Mouse (Mus musculus) liver (tissue): ENCODE data around the gene Cwc25.
"Not testable (repeated sequence)": the region's sequence is repeated elsewhere in the genome, so short reads cannot be mapped to it uniquely, and the experiment has no call there.

Experiments
- DNase-seq: peaks from one replicate; pipeline ENCODE4 v3.0.0-alpha.2; 2020; ENCODE audit warnings: mixed read lengths

Cwc25 gene

GRCm38 (mm10) chr11:97771410-97771809, 5.1 kb upstream of the Cwc25 start:
- no peak for DNase-seq

GRCm38 (mm10) chr11:97769704-97770103, 3.3 kb upstream of the Cwc25 start:
- no peak for DNase-seq

DNA sequence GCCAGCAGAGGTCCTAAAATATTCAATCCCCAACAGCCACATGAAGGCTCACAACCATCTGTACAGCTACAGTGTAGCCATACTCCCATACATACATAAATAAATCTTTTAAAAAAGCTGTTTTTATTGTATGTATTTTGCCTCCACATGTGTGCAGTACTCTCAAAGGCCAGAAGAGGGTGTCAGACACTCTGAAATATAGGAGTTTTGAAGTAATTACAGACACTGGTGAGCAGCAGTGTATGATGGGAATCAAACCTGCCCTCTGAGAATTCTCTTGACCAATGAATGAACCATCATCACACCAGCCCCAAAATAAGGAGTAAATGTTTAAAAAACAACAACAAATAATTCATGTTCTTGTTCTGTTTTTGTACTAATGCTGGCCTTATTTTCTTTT, 4.7 kb downstream of the Cwc25 start:
- DNase-seq, result no peak

- DNase-seq, result no peak
Observed at GRCm38 (mm10) chr11:97758942-97759341, 7.4 kb downstream of the Cwc25 start.

DNA sequence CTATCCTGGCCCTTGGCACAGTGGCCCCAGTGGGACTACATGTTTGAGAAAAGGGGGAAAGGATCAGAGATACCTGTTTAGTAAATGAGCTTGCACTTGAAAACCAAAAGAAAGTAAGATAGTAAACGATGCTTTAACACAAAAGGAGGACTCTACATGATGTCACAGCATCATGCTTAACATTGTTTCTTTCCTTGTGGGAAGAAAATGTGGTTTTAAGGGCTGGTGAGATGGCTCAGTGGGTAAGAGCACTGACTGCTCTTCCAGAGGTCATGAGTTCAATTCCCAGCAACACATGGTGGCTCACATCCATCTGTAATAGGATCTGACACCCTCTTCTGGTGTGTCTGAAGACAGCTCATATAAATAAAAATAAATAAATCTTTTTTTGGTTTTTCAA, 8.2 kb downstream of the Cwc25 start:
- no peak for DNase-seq

GRCm38 (mm10) chr11:97753277-97753676, 13.1 kb downstream of the Cwc25 start:
- no peak for DNase-seq

GRCm38 (mm10) chr11:97748496-97748895, 17.9 kb downstream of the Cwc25 start:
- no peak for DNase-seq

DNA sequence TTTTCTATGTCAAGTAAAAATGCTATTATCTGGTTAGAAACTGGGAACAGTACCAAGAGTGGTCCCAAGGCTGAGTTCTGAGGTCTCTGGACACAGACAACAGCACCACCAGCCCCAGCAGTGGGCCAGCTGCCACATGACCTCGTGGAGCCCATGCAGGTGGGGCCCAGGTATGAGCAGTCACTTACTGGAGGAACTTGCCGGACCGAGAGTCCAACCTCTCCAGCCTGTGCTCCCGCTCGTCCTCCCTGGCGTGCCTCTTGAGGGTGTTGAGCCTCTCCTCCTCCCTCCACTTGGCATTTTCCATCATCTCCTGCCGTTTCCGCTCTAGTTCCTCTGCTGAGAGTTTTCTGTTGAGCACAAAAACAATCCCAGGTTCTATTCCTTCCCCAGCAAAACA, 18.6 kb downstream of the Cwc25 start:
- DNase-seq, result no peak

DNA sequence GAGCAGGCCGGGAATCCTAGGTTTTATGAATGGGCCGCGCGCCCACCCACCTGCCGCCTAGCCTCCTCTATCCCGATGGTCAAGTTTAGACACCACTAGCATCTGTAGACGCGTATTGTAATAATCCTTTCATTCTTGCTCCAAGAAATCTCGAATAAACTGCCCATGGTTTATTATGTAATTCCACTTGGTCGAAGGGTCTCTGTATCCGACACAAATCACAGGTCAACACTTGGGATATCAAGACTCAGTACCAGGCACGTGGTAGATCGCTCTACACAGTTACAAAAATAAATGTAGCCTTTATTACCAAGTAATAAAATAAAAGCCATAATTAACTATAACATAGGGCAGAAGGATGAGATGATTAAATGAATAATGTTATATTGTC, 21.0 kb downstream of the Cwc25 start:
- no peak for DNase-seq

DNA sequence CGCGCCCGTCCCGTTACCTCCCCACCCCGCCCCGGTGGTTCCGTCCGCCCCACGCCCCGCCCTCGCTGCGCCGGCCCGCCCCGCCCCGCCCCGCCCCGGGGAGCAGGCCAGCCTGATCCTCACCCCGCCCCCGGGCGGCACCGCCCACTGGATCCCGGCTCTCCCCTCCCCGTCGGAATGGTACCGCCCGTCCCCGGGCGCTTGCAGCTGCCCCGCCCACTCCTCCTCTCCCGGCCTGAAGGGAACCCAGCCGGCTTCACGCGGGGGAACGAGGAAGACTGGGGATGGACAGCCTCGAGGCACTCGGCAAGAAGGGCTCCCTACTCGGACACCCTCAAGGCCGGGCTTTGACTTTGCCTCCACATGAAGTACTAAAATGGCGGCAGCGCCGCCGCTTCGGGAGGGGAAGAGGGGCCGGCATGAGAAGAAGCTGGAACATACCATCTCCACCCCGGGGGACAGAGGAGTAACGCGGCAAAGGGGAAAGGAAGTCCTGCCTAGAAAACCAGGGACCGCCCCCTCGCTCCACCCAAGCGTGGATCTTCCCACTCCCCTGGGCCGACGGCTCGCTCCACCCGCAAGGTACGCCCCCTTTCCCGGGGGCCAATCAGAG, 21.5 kb downstream of the Cwc25 start:
- DNase-seq, result peak; percentile 99

DNA sequence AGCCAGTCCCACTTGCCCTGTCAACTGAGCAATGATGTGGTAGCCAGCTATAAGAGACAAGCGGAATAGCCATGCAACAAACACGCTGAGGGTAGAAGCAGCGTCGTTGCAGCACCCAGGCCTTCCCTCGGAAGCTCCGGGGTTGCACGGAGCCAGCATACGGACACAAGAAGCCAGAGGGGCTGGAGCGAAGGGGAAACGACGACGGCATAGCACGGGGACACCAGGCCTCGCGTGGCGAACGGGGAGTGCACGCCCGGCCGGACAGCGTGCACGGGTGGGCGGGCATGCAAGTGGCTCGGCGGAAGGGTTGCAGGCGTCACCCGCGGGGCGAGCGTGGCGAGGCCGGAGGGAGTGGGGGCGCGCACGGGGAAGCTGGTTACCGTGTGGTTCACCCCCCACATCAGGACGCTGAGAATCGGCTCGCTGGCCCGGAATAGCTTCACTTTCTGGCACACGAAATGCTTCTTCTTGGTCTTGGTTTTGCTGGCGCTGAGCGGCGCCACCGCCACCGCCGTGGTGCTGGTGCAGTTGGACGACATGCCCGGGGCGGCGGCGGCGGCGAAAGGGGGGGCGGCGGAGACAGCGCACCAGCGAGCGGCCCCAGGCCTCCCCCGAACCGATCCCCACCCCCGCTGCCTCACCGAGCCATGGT, 22.2 kb downstream of the Cwc25 start, which contains the start of gene Pip4k2b:
Gene Pip4k2b, minus strand, starts transcription at position 642 of the 655 bp plus-strand sequence.
- peak; percentile 63 for DNase-seq

GRCm38 (mm10) chr11:97743423-97743822, 22.9 kb downstream of the Cwc25 start:
- DNase-seq, result no peak

- no peak for DNase-seq
Observed at GRCm38 (mm10) chr11:97742591-97742990, 23.8 kb downstream of the Cwc25 start.

GRCm38 (mm10) chr11:97742157-97742556, 24.2 kb downstream of the Cwc25 start:
- DNase-seq, result no peak

DNA sequence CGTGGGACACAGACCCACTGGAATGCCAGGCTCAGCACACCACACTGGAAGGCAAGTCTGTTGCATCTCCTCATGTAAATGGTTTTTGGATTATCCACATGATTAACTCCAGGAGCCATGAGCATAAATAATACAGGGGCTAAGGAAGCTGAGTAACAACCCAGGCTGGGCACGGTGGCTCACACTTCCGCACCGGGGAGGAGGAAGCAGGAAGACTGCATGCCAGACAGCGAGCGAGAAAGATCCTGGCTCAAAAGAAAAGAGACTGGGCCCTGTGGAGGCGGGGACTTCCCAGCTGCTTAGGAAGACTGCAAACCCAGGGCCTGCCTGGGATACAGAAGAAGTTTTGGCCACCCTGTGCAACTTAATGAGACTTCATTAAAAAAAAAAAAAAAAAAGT, 26.2 kb downstream of the Cwc25 start:
- no peak for DNase-seq

DNA sequence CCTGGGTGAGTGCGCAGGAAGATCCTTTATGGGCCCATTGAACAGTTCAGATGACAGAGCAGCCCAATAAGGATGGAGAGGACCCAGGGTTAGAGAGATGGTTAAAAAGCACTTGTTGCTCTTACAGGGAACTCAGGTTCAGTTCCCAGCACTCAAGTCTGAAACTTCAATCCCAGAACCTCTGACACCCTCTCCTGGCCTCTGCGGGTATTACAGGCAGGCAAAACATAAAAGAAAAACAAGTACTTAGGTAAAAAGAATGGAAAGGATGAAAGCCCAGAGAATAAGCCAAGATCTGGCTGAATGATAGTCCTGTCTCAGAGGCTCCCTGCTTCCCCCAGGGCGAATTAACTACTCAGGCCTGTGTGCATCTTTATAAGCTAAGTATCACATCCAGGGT, 27.2 kb downstream of the Cwc25 start:
- no peak for DNase-seq

GRCm38 (mm10) chr11:97738703-97739102, 27.7 kb downstream of the Cwc25 start:
- DNase-seq, result peak; percentile 34

DNA sequence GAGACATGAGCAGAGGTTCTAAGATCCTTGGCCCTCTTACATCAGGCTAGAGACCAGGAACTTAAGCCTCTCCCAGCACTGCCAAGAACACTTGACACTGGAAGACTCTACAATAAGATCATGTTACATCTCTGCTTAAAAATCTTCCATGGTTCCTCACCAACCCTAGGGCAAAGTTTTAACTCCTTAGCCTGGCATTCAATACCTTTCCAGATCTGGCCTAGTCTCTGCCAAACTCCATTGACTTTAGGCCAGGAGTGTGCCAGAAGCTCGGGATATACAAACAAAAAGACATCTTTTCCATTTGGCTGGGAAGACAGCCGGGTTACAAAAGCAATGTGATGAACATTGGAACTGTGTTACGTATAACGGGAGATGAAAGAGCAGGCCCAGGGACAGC, 28.8 kb downstream of the Cwc25 start:
- no peak for DNase-seq

DNA sequence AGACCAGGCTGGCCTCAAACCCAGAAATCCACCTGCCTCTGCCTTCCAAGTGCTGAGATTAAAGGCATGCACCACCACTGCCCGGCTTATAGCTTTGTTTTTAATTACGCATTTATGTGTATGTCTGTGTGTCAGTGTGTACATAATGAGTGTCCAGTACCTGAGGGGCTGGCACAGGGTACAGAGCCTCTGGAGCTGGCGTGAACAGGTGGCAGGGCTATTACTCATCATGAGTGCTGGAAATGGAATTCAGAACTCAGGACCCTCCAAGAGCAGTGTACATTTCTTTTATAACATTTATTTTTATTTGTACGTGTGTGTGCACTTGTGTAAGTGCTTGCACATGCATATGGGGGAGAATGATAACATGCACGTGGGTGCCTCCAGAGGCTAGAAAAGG, 29.7 kb downstream of the Cwc25 start:
- no peak for DNase-seq

- not testable (repeated sequence) for DNase-seq
Observed at GRCm38 (mm10) chr11:97734810-97735209, 31.5 kb downstream of the Cwc25 start.

GRCm38 (mm10) chr11:97733689-97734088, 32.7 kb downstream of the Cwc25 start:
- no peak for DNase-seq

- DNase-seq, result no peak
Observed at GRCm38 (mm10) chr11:97728730-97729129, 37.6 kb downstream of the Cwc25 start.

- no peak for DNase-seq
Observed at GRCm38 (mm10) chr11:97728311-97728710, 38.0 kb downstream of the Cwc25 start.

DNA sequence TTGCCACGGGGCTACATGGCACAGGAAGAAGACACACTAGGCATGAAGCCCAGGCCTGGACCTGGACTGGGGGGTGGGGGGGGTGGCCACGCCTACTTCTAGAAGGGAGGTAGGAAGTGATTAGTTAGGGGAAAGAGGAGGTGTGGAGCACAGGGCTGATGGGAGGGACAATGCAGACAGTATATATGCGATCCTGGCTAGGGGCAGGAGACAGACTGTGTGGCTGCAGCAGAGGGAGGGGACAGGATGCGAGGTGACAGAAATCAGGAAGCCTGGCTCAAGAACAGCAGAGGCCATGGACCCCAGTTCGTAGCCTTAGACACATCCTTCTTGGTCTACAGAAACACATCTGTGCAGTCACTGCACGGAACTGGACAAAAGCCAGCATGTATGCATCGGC, 42.6 kb downstream of the Cwc25 start:
- no peak for DNase-seq

GRCm38 (mm10) chr11:97721338-97721737, 45.0 kb downstream of the Cwc25 start:
- no peak for DNase-seq
